Mouse (Mus musculus) thymus, adult 2 months (tissue): ENCODE measurements at regions not wholly inside any gene's neighbourhood (a gene's known extent, or its start where the extent isn't known, plus 50 kb on each side); places are given as distances from the start of the nearest gene placed in this dataset.

Source experiments
- CTCF ChIP-seq: fragments of 200-500 bp; IDR thresholded peaks from 2 replicates; pipeline ENCODE4 v1.5.1; 2012; ENCODE audit warnings: mild to moderate bottlenecking, control low read depth, low read length, moderate library complexity, borderline replicate concordance; ENCODE audit not compliant: control insufficient read depth, poor library complexity, insufficient read depth; ENCODE audit errors: extremely low read depth
- POLR2A ChIP-seq: fragments of 200-500 bp; IDR thresholded peaks from 2 replicates; pipeline ENCODE4 v1.6.1; 2012; ENCODE audit warnings: mild to moderate bottlenecking, low read length, control low read depth, moderate library complexity; ENCODE audit not compliant: control insufficient read depth, poor library complexity, insufficient read depth; ENCODE audit errors: extremely low read depth

DNA sequence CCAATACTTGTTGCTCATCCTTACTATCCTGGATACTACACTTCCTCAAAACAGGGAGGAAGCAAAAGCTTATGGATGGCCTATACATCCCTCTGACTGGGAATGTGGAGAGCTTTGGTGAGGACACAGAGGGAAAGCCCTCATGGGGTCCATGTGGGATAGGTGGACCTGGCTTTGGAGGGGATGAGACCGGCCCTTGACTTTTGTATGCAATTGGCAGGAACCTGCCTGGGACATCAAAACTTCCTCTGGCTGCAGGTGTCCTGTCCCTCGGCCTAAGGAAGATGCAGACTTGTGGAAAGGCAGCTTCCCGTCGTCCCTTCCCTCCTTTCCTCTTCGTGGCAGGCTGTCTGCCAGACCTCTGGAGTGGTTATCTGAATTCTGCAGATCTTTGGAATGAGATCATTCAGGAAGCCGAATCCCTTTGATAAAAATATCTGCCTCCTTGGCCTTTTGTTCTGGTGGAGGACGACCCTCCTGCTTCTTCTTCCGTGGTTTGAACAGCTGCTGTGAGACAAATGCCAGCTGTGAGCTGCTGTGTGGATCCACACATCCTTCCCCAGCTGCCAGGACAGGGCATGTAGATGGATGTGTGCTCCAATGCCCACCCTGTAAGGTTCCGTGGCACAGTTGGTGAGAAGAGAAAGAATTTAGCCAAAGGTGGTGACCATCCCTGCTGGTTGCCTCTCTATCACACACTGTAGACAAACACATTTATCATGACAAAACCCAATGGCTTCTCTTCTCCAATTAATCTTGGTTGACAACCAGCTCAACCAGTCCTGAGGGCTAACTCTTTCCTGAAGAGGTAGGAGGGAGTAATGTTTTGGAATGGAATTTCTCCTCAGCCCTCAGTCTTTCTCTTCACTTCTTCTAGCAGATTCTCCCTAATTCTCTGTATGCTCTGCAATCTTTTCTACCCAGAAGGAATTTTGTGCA lies 57.9 kb upstream of the Rapgef5 start:
- TF ChIP-seq POLR2A: no peak
- TF ChIP-seq CTCF: no peak
